Mouse (Mus musculus) kidney, adult 9 months (tissue): ENCODE results near the gene Lrrc4c.

Source experiments
- DNase-seq: peaks from one replicate; pipeline ENCODE4 v3.0.0; 2022

Gene Lrrc4c

GRCm38 (mm10) chr2:97485609-97486008 is 1167.6 kb downstream of the Lrrc4c start:
- no peak for DNase-seq

- DNase-seq: no peak
Measured at GRCm38 (mm10) chr2:97487567-97487966, 1169.6 kb downstream of the Lrrc4c start.

- DNase-seq: no peak
Measured at GRCm38 (mm10) chr2:97497069-97497468, 1179.1 kb downstream of the Lrrc4c start.

- no peak for DNase-seq
Measured at GRCm38 (mm10) chr2:97502501-97502900, 1184.5 kb downstream of the Lrrc4c start.

- no peak for DNase-seq
Measured at GRCm38 (mm10) chr2:97504902-97505301, 1186.9 kb downstream of the Lrrc4c start.

- DNase-seq: no peak
Measured at GRCm38 (mm10) chr2:97524256-97524922, 1206.4 kb downstream of the Lrrc4c start.

- no peak for DNase-seq
Measured at GRCm38 (mm10) chr2:97525107-97525506, 1207.1 kb downstream of the Lrrc4c start.

- no peak for DNase-seq
Measured at GRCm38 (mm10) chr2:97530622-97531021, 1212.7 kb downstream of the Lrrc4c start.

GRCm38 (mm10) chr2:97543691-97544672 is 1226.0 kb downstream of the Lrrc4c start:
- DNase-seq: no peak

GRCm38 (mm10) chr2:97544673-97545071 is 1226.7 kb downstream of the Lrrc4c start:
- DNase-seq: no peak

GRCm38 (mm10) chr2:97545946-97546345 is 1228.0 kb downstream of the Lrrc4c start:
- no peak for DNase-seq

- DNase-seq: no peak
Measured at GRCm38 (mm10) chr2:97564509-97564908, 1246.5 kb downstream of the Lrrc4c start.

- no peak for DNase-seq
Measured at GRCm38 (mm10) chr2:97568954-97569353, 1251.0 kb downstream of the Lrrc4c start.

- no peak for DNase-seq
Measured at GRCm38 (mm10) chr2:97574921-97575320, 1257.0 kb downstream of the Lrrc4c start.

- no peak for DNase-seq
Measured at GRCm38 (mm10) chr2:97581132-97581531, 1263.2 kb downstream of the Lrrc4c start.

GRCm38 (mm10) chr2:97586322-97586721 is 1268.4 kb downstream of the Lrrc4c start:
- no peak for DNase-seq

- DNase-seq: no peak
Measured at GRCm38 (mm10) chr2:97590563-97590962, 1272.6 kb downstream of the Lrrc4c start.

GRCm38 (mm10) chr2:97604182-97604581 is 1286.2 kb downstream of the Lrrc4c start:
- no peak for DNase-seq

GRCm38 (mm10) chr2:97604688-97605215 is 1286.8 kb downstream of the Lrrc4c start:
- DNase-seq: no peak

- DNase-seq: no peak
Measured at GRCm38 (mm10) chr2:97609436-97609835, 1291.5 kb downstream of the Lrrc4c start.

- DNase-seq: no peak
Measured at GRCm38 (mm10) chr2:97610566-97610965, 1292.6 kb downstream of the Lrrc4c start.

- DNase-seq: no peak
Measured at GRCm38 (mm10) chr2:97614724-97615123, 1296.8 kb downstream of the Lrrc4c start.

- DNase-seq: no peak
Measured at GRCm38 (mm10) chr2:97618589-97618988, 1300.6 kb downstream of the Lrrc4c start.

GRCm38 (mm10) chr2:97639941-97640340 is 1322.0 kb downstream of the Lrrc4c start:
- DNase-seq: no peak
